Mouse (Mus musculus) midbrain, embryonic 15.5 days (tissue): ENCODE measurements around the gene Cep350. TPM values are rescaled to one million over a fixed set of nuclear protein-coding genes. Genes with fewer than 3 reads are reported as not detected.

ENCODE experiments used
- ATAC-seq: fragments of 200-750 bp; cut with Nextera tagmentation; replicated peaks from 2 replicates; pipeline ENCODE4 v1.8.0; 2017; ENCODE audit warnings: moderate TSS enrichment
- H3K27ac ChIP-seq: fragments of 300-500 bp; sonication (generic); 2 replicates; pipeline ENCODE4 v1.5.1; 2015; ENCODE audit warnings: mild to moderate bottlenecking, inconsistent platforms
- H3K27me3 ChIP-seq: fragments of 300-500 bp; sonication (generic); replicated peaks from 2 replicates; pipeline ENCODE4 v1.6.1; 2015; ENCODE audit warnings: inconsistent platforms
- H3K36me3 ChIP-seq: fragments of 300-500 bp; sonication (generic); replicated peaks from 2 replicates; pipeline ENCODE4 v1.6.1; 2015; ENCODE audit warnings: inconsistent platforms
- H3K4me1 ChIP-seq: fragments of 300-500 bp; sonication (generic); 2 replicates; pipeline ENCODE4 v1.6.1; 2015; ENCODE audit warnings: inconsistent platforms
- H3K4me2 ChIP-seq: fragments of 300-500 bp; sonication (generic); 2 replicates; pipeline ENCODE4 v1.6.1; 2015; ENCODE audit warnings: inconsistent platforms, mild to moderate bottlenecking, moderate library complexity
- H3K4me3 ChIP-seq: fragments of 300-500 bp; sonication (generic); 2 replicates; pipeline ENCODE4 v1.5.1; 2015; ENCODE audit warnings: mild to moderate bottlenecking, inconsistent platforms
- H3K9ac ChIP-seq: fragments of 300-500 bp; sonication (generic); 2 replicates; pipeline ENCODE4 v1.6.1; 2015; ENCODE audit warnings: mild to moderate bottlenecking, inconsistent platforms
- H3K9me3 ChIP-seq: fragments of 300-500 bp; sonication (generic); 2 replicates; pipeline ENCODE4 v1.6.1; 2016; ENCODE audit warnings: inconsistent platforms
- WGBS: fragments of 180-500 bp; shearing (Covaris S2); methylation state at CpG from one replicate; pipeline ENCODE4 v1.1.7; 2015; ENCODE audit warnings: mixed read lengths; 5-methylcytosine and 5-hydroxymethylcytosine counted together
- polyA plus RNA-seq: library from polyadenylated mRNA; unstranded; fragments of >200 nt; fragmentation: Nextera tagmentation; extraction: Ambion mirVana; gene quantifications from 2 replicates; pipeline ENCODE4 v1.2.1, GENCODE M21; 2015

Cep350 gene
- polyA plus RNA-seq, 1 experiment from 2014 or later, result 12.1 TPM

- H3K4me1 ChIP-seq, result no peaks in the 10 kb centered on the region
- no peak overlapping the region for H3K9ac ChIP-seq
- 77% methylated on average over 4 of the region's 4 CpGs for WGBS
- H3K27me3 ChIP-seq, result no peaks in the 10 kb centered on the region
- H3K27ac ChIP-seq, result no peak overlapping the region
- ATAC-seq, result no peak
- H3K4me2 ChIP-seq, result no peak overlapping the region
- H3K9me3 ChIP-seq, result no peaks in the 10 kb centered on the region
- 0 out of 2 replicates have a peak, but pooled peaks cover under 1% of the 10 kb centered on the region for H3K36me3 ChIP-seq
- H3K4me3 ChIP-seq, result no peak overlapping the region
Measured at GRCm38 (mm10) chr1:155797425-155797824, 175.6 kb downstream of the Cep350 start.

DNA sequence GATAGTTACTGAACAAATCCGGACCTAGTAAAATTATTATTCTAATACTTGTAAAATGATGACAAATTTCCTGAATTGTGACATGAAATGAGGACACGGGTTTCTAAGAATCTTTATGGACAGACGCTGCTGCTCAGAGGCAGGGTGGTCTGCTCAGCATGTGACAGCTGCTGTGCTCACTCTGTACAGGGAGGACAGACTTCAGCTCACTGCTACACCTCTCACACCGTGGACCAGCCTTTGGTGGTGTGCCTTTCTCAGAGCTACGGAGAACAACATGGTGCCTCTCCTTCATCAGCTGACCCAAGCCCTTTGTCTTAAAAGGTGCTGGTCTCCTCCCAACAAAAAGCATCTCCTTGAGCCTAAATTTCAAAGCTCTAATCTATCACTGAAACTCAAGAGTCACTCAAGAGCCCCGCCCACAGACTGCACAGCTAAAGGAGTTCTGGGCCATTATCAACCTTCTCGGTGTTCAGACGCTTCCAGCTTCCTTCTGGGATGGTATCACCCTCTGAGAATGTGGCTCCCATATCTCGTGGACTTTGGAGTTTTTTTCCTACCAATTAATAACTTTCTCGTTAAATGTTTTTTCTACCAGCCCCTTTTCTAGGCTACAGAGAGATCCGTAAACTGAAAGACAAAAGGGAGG is 176.2 kb downstream of the Cep350 start:
- H3K9ac ChIP-seq, result no peak overlapping the region
- ATAC-seq, result no peak
- H3K27ac ChIP-seq, result no peak overlapping the region
- H3K9me3 ChIP-seq, result no peaks in the 10 kb centered on the region
- no peaks in the 10 kb centered on the region for H3K4me1 ChIP-seq
- 73% methylated on average over 11 of the region's 11 CpGs for WGBS
- H3K4me3 ChIP-seq, result no peak overlapping the region
- H3K27me3 ChIP-seq, result no peaks in the 10 kb centered on the region
- no peaks in the 10 kb centered on the region for H3K36me3 ChIP-seq
- no peak overlapping the region for H3K4me2 ChIP-seq

GRCm38 (mm10) chr1:155795791-155796233 is 177.2 kb downstream of the Cep350 start:
- WGBS, result 96% methylated on average over 5 of the region's 5 CpGs
- no peaks in the 10 kb centered on the region for H3K9me3 ChIP-seq

More at GRCm38 (mm10) chr1:155795791-155796233, 177.2 kb downstream of the Cep350 start:
- Histone ChIP-seq H3K4me2 (no peak overlapping the region), H3K9ac (no peak overlapping the region), H3K4me1 (no peaks in the 10 kb centered on the region; the same call in 1 of the 2 replicates), H3K27me3 (no peaks in the 10 kb centered on the region), H3K4me3 (no peak overlapping the region), H3K27ac (no peak overlapping the region), H3K36me3 (no peaks in the 10 kb centered on the region)
- ATAC-seq, result no peak

Other genes starting within 250 kb of the Cep350 start
- 1.5 and 1.6 TPM in 2 replicates for gene Lhx4, start 221.6 kb downstream of the Cep350 start, polyA plus RNA-seq
- gene Qsox1, start 160.4 kb downstream of the Cep350 start, polyA plus RNA-seq, result 21.7 and 22.6 TPM in 2 replicates
- 59.9 and 61.8 TPM in 2 replicates for gene Tor1aip2, start 62.1 kb upstream of the Cep350 start, polyA plus RNA-seq
- 18.8 and 19.9 TPM in 2 replicates for gene Tor1aip1, start 63.2 kb upstream of the Cep350 start, polyA plus RNA-seq
- gene Fam163a, start 231.8 kb upstream of the Cep350 start, polyA plus RNA-seq, result 6.5 and 7.5 TPM in 2 replicates